Mouse (Mus musculus): ENCODE measurements around the gene Krtap29-1. TPM values are rescaled to one million over a fixed set of nuclear protein-coding genes. Genes with fewer than 3 reads are reported as not detected.

The Krtap29-1 gene
- total and polyA plus RNA-seq, 3 experiments, result not detected

- Histone ChIP-seq H3K27me3 (ENCODE audit: insufficient read depth, low read length) (no peaks in the 10 kb centered on the region), H3K4me1 (ENCODE audit: insufficient read depth, low read depth, low read length) (no peaks in the 10 kb centered on the region), H3K9me3 (replicated peaks) (peaks cover 15% of the 10 kb centered on the region), H3K36me3 (replicated peaks) (no peaks in the 10 kb centered on the region), H3K4me3 (ENCODE audit: low read depth, low read length) (no peak overlapping the region)
- no peak for TF ChIP-seq CTCF (IDR thresholded peaks at IDR 0.05; ENCODE audit: low read depth, low read length)
- TF ChIP-seq TAL1 (conservative IDR thresholded peaks at IDR 0.05; ENCODE audit: low read depth, low read length), result no peak
- TF ChIP-seq POLR2AphosphoS5 (IDR thresholded peaks at IDR 0.05; ENCODE audit: insufficient replicate concordance, low read depth, low read length), result no peak
- TF ChIP-seq GATA1 (IDR thresholded peaks at IDR 0.05; ENCODE audit: borderline replicate concordance, low read length), result no peak
- no peak for TF ChIP-seq GATA2 (IDR thresholded peaks at IDR 0.05; ENCODE audit: borderline replicate concordance, low read depth, low read length)
- no peak for DNase-seq (ENCODE audit: low spot score)
- no peak for ATAC-seq (ENCODE audit: extremely low read depth, insufficient number of reproducible peaks, low FRiP score, poor library complexity, severe bottlenecking)
Measured at GRCm38 (mm10) chr11:99937751-99938264, 41.0 kb downstream of the Krtap29-1 start.

GRCm38 (mm10) chr11:99935991-99936390 is 42.9 kb downstream of the Krtap29-1 start, which contains the start of gene Krtap31-2:
Gene Krtap31-2 (plus strand): TSS chr11:99936291.
- H3K4me3 ChIP-seq (ENCODE audit: low read depth, low read length), result no peak within 1 kb of the TSS
- DNase-seq (ENCODE audit: low spot score) (no peak), ATAC-seq (ENCODE audit: extremely low read depth, insufficient number of reproducible peaks, low FRiP score, poor library complexity, severe bottlenecking) (no peak)
- peaks cover 25% of the 10 kb centered on the region for H3K9me3 ChIP-seq (replicated peaks)
- no peaks in the 10 kb centered on the region for H3K4me1 ChIP-seq (ENCODE audit: insufficient read depth, low read depth, low read length)
- H3K27me3 ChIP-seq (ENCODE audit: insufficient read depth, low read length), result no peaks in the 10 kb centered on the region
- TF ChIP-seq CTCF (IDR thresholded peaks at IDR 0.05; ENCODE audit: low read depth, low read length) (no peak), POLR2AphosphoS5 (IDR thresholded peaks at IDR 0.05; ENCODE audit: insufficient replicate concordance, low read depth, low read length) (no peak), GATA2 (IDR thresholded peaks at IDR 0.05; ENCODE audit: borderline replicate concordance, low read depth, low read length) (no peak), TAL1 (conservative IDR thresholded peaks at IDR 0.05; ENCODE audit: low read depth, low read length) (no peak), GATA1 (IDR thresholded peaks at IDR 0.05; ENCODE audit: borderline replicate concordance, low read length) (no peak)
- no peaks in the 10 kb centered on the region for H3K36me3 ChIP-seq (replicated peaks)

Other genes with a start within 250 kb of the Krtap29-1 start
Only the 20 nearest of the 33 such genes appear.
- not detected in 2 replicates for gene 2300003K06Rik, start 141.0 kb downstream of the Krtap29-1 start, total RNA-seq (2014; fragmentation: Nextera tagmentation)
- gene 2300003K06Rik, start 141.0 kb downstream of the Krtap29-1 start, total RNA-seq (2017), result not detected in 2 replicates
- gene 2300003K06Rik, start 141.0 kb downstream of the Krtap29-1 start, polyA plus RNA-seq (2012), result not detected in 2 replicates
- gene Krtap4-16, start 127.4 kb downstream of the Krtap29-1 start, total RNA-seq (2014; fragmentation: Nextera tagmentation), result not detected in 2 replicates
- gene Krtap4-16, start 127.4 kb downstream of the Krtap29-1 start, total RNA-seq (2017), result not detected in 2 replicates
- not detected in 2 replicates for gene Krtap4-16, start 127.4 kb downstream of the Krtap29-1 start, polyA plus RNA-seq (2012)
- not detected in 2 replicates for gene Gm11568, start 121.1 kb downstream of the Krtap29-1 start, total RNA-seq (2014; fragmentation: Nextera tagmentation)
- not detected in 2 replicates for gene Gm11568, start 121.1 kb downstream of the Krtap29-1 start, total RNA-seq (2017)
- not detected in 2 replicates for gene Gm11568, start 121.1 kb downstream of the Krtap29-1 start, polyA plus RNA-seq (2012)
- not detected in 2 replicates for gene Gm11559, start 114.6 kb downstream of the Krtap29-1 start, total RNA-seq (2014; fragmentation: Nextera tagmentation)
- gene Gm11559, start 114.6 kb downstream of the Krtap29-1 start, total RNA-seq (2017), result 0.29 TPM in 1 of 2 replicates, not detected in the other
- not detected in 2 replicates for gene Gm11559, start 114.6 kb downstream of the Krtap29-1 start, polyA plus RNA-seq (2012)
- gene Krtap9-1, start 105.7 kb downstream of the Krtap29-1 start, total RNA-seq (2014; fragmentation: Nextera tagmentation), result not detected in 2 replicates
- gene Krtap9-1, start 105.7 kb downstream of the Krtap29-1 start, total RNA-seq (2017), result not detected in 2 replicates
- not detected in 2 replicates for gene Krtap9-1, start 105.7 kb downstream of the Krtap29-1 start, polyA plus RNA-seq (2012)
- gene Gm11567, start 99.9 kb downstream of the Krtap29-1 start, total RNA-seq (2014; fragmentation: Nextera tagmentation), result not detected in 2 replicates
- gene Gm11567, start 99.9 kb downstream of the Krtap29-1 start, total RNA-seq (2017), result not detected in 2 replicates
- not detected in 2 replicates for gene Gm11567, start 99.9 kb downstream of the Krtap29-1 start, polyA plus RNA-seq (2012)
- gene Krtap31-1, start 71.1 kb downstream of the Krtap29-1 start, total RNA-seq (2014; fragmentation: Nextera tagmentation), result not detected in 2 replicates
- 0.27 and 0.29 TPM in 2 replicates for gene Krtap31-1, start 71.1 kb downstream of the Krtap29-1 start, total RNA-seq (2017)
- not detected in 2 replicates for gene Krtap31-1, start 71.1 kb downstream of the Krtap29-1 start, polyA plus RNA-seq (2012)
- not detected in 2 replicates for gene Gm11565, start 64.3 kb downstream of the Krtap29-1 start, total RNA-seq (2014; fragmentation: Nextera tagmentation)
- 0.16 and 0.23 TPM in 2 replicates for gene Gm11565, start 64.3 kb downstream of the Krtap29-1 start, total RNA-seq (2017)
- gene Gm11565, start 64.3 kb downstream of the Krtap29-1 start, polyA plus RNA-seq (2012), result not detected in 2 replicates
- gene Krtap31-2, start 42.8 kb downstream of the Krtap29-1 start, total RNA-seq (2014; fragmentation: Nextera tagmentation), result not detected in 2 replicates
- gene Krtap31-2, start 42.8 kb downstream of the Krtap29-1 start, total RNA-seq (2017), result not detected in 2 replicates
- gene Krtap31-2, start 42.8 kb downstream of the Krtap29-1 start, polyA plus RNA-seq (2012), result not detected in 2 replicates
- gene Krtap9-5, start 30.6 kb downstream of the Krtap29-1 start, total RNA-seq (2014; fragmentation: Nextera tagmentation), result not detected in 2 replicates
- not detected in 2 replicates for gene Krtap9-5, start 30.6 kb downstream of the Krtap29-1 start, total RNA-seq (2017)
- gene Krtap9-5, start 30.6 kb downstream of the Krtap29-1 start, polyA plus RNA-seq (2012), result not detected in 2 replicates
- not detected in 2 replicates for gene Krtap16-1, start 7.5 kb upstream of the Krtap29-1 start, total RNA-seq (2014; fragmentation: Nextera tagmentation)
- gene Krtap16-1, start 7.5 kb upstream of the Krtap29-1 start, total RNA-seq (2017), result 0.06 and 0.11 TPM in 2 replicates
- not detected in 2 replicates for gene Krtap16-1, start 7.5 kb upstream of the Krtap29-1 start, polyA plus RNA-seq (2012)
- not detected in 2 replicates for gene Krtap17-1, start 14.9 kb upstream of the Krtap29-1 start, total RNA-seq (2014; fragmentation: Nextera tagmentation)
- gene Krtap17-1, start 14.9 kb upstream of the Krtap29-1 start, total RNA-seq (2017), result not detected in 2 replicates
- gene Krtap17-1, start 14.9 kb upstream of the Krtap29-1 start, polyA plus RNA-seq (2012), result not detected in 2 replicates
- not detected in 2 replicates for gene Krt33a, start 37.2 kb upstream of the Krtap29-1 start, total RNA-seq (2014; fragmentation: Nextera tagmentation)
- gene Krt33a, start 37.2 kb upstream of the Krtap29-1 start, total RNA-seq (2017), result not detected in 2 replicates
- gene Krt33a, start 37.2 kb upstream of the Krtap29-1 start, polyA plus RNA-seq (2012), result not detected in 2 replicates
- gene Krt33b, start 50.8 kb upstream of the Krtap29-1 start, total RNA-seq (2014; fragmentation: Nextera tagmentation), result not detected in 2 replicates
- not detected in 2 replicates for gene Krt33b, start 50.8 kb upstream of the Krtap29-1 start, total RNA-seq (2017)
- gene Krt33b, start 50.8 kb upstream of the Krtap29-1 start, polyA plus RNA-seq (2012), result not detected in 2 replicates
- gene Krt34, start 62.5 kb upstream of the Krtap29-1 start, total RNA-seq (2014; fragmentation: Nextera tagmentation), result not detected in 2 replicates
- not detected in 2 replicates for gene Krt34, start 62.5 kb upstream of the Krtap29-1 start, total RNA-seq (2017)
- gene Krt34, start 62.5 kb upstream of the Krtap29-1 start, polyA plus RNA-seq (2012), result not detected in 2 replicates
- gene Krt31, start 71.5 kb upstream of the Krtap29-1 start, total RNA-seq (2014; fragmentation: Nextera tagmentation), result not detected in 2 replicates
- 0.06 TPM in 1 of 2 replicates, not detected in the other for gene Krt31, start 71.5 kb upstream of the Krtap29-1 start, total RNA-seq (2017)
- gene Krt31, start 71.5 kb upstream of the Krtap29-1 start, polyA plus RNA-seq (2012), result not detected in 2 replicates
- gene Krt32, start 109.2 kb upstream of the Krtap29-1 start, total RNA-seq (2014; fragmentation: Nextera tagmentation), result not detected in 2 replicates
- gene Krt32, start 109.2 kb upstream of the Krtap29-1 start, total RNA-seq (2017), result not detected in 2 replicates
- not detected in 2 replicates for gene Krt32, start 109.2 kb upstream of the Krtap29-1 start, polyA plus RNA-seq (2012)
- gene Krt35, start 117.2 kb upstream of the Krtap29-1 start, total RNA-seq (2014; fragmentation: Nextera tagmentation), result not detected in 2 replicates
- not detected in 2 replicates for gene Krt35, start 117.2 kb upstream of the Krtap29-1 start, total RNA-seq (2017)
- not detected in 2 replicates for gene Krt35, start 117.2 kb upstream of the Krtap29-1 start, polyA plus RNA-seq (2012)
- gene Krt36, start 126.6 kb upstream of the Krtap29-1 start, total RNA-seq (2014; fragmentation: Nextera tagmentation), result not detected in 2 replicates
- not detected in 2 replicates for gene Krt36, start 126.6 kb upstream of the Krtap29-1 start, total RNA-seq (2017)
- gene Krt36, start 126.6 kb upstream of the Krtap29-1 start, polyA plus RNA-seq (2012), result not detected in 2 replicates
- not detected in 2 replicates for gene Krt13, start 142.5 kb upstream of the Krtap29-1 start, total RNA-seq (2014; fragmentation: Nextera tagmentation)
- 0.11 TPM in 1 of 2 replicates, not detected in the other for gene Krt13, start 142.5 kb upstream of the Krtap29-1 start, total RNA-seq (2017)
- not detected in 2 replicates for gene Krt13, start 142.5 kb upstream of the Krtap29-1 start, polyA plus RNA-seq (2012)

All from G1E (cell line).